8 mouse cellular contexts compared by ENCODE assay signal in the genomic region with DNA sequence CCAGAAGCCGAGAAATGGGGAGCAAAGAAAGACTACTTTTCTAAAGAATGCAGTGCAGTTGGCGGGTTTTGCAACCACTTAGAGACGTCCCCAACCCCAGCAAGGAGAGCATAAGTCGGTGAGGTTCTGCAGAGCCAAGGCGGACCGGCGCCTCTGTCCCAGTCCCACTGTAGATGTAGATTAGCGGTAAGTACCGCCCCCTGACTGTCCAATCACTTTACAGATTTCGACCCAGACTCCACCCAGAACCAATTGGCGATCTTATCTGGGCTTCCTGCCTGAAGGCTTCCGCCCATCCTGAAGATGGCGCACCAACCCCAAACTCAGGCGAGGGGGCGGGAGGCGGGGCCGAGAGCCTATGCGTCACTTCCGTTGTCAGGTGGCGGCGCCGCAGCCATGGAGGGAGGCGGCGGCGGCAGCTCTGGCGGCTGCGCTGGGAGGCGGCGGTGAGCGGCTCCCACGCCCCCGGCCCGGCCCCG. TPM values are rescaled to one million over a fixed set of nuclear protein-coding genes. Genes with fewer than 3 reads are reported as not detected.
A peak's percentile ranks its signal among the peaks of the same experiment; 100 is the strongest.
DNase-seq lines count a peak whose midpoint lies in the region; ATAC-seq lines count a peak whose summit lies in the region.

A gene (plus strand): TSS at position 368 of the 479 bp plus-strand sequence.

- no peaks in the 10 kb centered on the region for H3K9me3 ChIP-seq in hindbrain, embryonic 15.5 days

- peak within 1 kb of the TSS; percentile 96 for H3K4me3 ChIP-seq in hindbrain, embryonic 15.5 days

- H3K27me3 ChIP-seq in hindbrain, embryonic 15.5 days: no peaks in the 10 kb centered on the region

- peak within 1 kb of the TSS; percentile 87 for H3K27ac ChIP-seq in hindbrain, embryonic 15.5 days (replicated peaks)

- no peaks in the 10 kb centered on the region for H3K36me3 ChIP-seq in hindbrain, embryonic 15.5 days

- DNase-seq in T-cell, adult 2 months (ENCODE audit: low spot score): peak; percentile 96
- DNase-seq in cerebellum, postnatal 36 days: peak; percentile 93 to 96
- DNase-seq in frontal cortex, postnatal 36 days (ENCODE audit: low spot score in 2 of 2): peak; percentile 91 to 95
- DNase-seq in left cerebral cortex, adult 11 months (ENCODE audit: low spot score): peak; percentile 96
- DNase-seq in lung, postnatal 4 days: peak; percentile 97 to 98
- peak; percentile 97 for DNase-seq in retina, postnatal 7 days (ENCODE audit: low read depth, low spot score)
- peak; percentile 87 for DNase-seq in urinary bladder, adult 2 months (ENCODE audit: low spot score)

- H3K4me1 ChIP-seq in hindbrain, embryonic 15.5 days (replicated peaks): peaks cover 63% of the 10 kb centered on the region

- peak within 1 kb of the TSS; percentile 89 for H3K9ac ChIP-seq in hindbrain, embryonic 15.5 days

- ATAC-seq in hindbrain, embryonic 15.5 days (ENCODE audit: low FRiP score, low read depth): peak; percentile 95

- WGBS in hindbrain, embryonic 15.5 days: 1% methylated on average over 34 of the region's 34 CpGs

- peak within 1 kb of the TSS; percentile 93 for H3K4me2 ChIP-seq in hindbrain, embryonic 15.5 days

RNA-seq across cellular contexts. Expression of the gene that starts here (rescaled TPM):
- 29.6 and 33.9 TPM in 2 replicates for polyA plus RNA-seq in hindbrain, embryonic 15.5 days (2015; fragmentation: Nextera tagmentation; extraction: Ambion mirVana)
- 26.3 and 40.8 TPM in 2 replicates for polyA plus RNA-seq in urinary bladder, adult 2 months (2012; rRNA removed)

Comparison
In these comparisons a context has a peak if more than half of its experiments do, and no peak if none do; other contexts are left out.
1. Peak in every context shown above with its lines: DNase-seq, ATAC-seq, H3K4me3 ChIP-seq and H3K27ac ChIP-seq.